Mouse (Mus musculus): Measurements from ENCODE around the gene Tas2r134.

GRCm38 (mm10) chr2:51590308-51590707, 37.0 kb upstream of the Tas2r134 start:
- TF ChIP-seq CTCF (IDR thresholded peaks at IDR 0.05; ENCODE audit: low read depth): no peak
- TF ChIP-seq EP300 (IDR thresholded peaks at IDR 0.05; ENCODE audit: low read depth): no peak
